Mouse (Mus musculus): ENCODE results near the gene Hscb. TPM values are rescaled to one million over a fixed set of nuclear protein-coding genes. Genes with fewer than 3 reads are reported as not detected.
A peak's percentile ranks its signal among the peaks of the same experiment; 100 is the strongest.

Gene Hscb
- total and polyA plus RNA-seq, 2 experiments from 2014 or later: 9.2 to 9.6 TPM

DNA sequence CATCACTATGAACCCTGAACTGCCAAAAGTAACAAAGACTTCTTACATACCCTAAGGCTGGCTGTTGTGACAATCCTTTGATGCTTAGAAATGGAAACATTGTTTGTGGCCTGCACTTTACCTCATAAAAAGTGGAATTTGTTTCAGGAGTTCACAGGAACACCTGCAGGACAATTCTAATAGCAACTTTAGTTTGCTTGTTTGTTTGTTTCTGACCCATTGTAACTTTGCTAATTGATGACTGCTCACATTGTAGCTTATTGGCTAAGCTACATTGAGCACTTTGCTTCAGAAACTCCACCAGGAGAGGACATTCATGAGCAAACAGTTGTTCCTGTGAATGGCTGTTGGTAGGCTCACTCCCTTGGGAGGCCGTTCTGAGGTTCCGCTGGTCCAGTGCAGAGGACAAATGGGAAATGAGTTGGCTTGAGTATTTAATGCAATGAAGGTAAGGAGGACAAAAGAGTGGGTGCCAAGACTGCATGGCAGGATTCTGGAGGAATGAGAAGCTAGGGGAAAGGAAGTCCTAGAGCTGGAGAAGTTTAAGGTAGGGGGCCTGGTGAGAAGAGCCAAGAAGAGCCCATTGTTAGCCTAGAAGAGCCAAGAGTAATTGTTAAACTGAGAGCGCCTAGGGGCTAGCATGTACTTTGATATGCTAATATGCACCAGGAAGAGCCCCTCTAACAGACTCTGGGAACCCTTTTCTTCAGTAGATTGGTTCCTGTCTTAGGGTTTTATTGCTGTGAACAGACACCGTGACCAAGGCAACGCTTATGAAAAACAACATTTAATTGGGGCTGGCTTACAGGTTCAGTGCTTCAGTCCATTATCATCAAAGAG is 38.3 kb upstream of the Hscb start:
- Histone ChIP-seq H3K4me2 (ENCODE audit: low read depth, low read length, poor library complexity, severe bottlenecking) (no peak overlapping the region), H3K4me3 (ENCODE audit: low read depth, low read length) (no peak overlapping the region), H3K27me3 (ENCODE audit: insufficient read depth, low read length) (no peaks in the 10 kb centered on the region), H3K27ac (ENCODE audit: low read depth, low read length) (no peak overlapping the region), H3K9me3 (ENCODE audit: low read length) (no peaks in the 10 kb centered on the region), H3K36me3 (ENCODE audit: insufficient read depth, low read length) (no peaks in the 10 kb centered on the region), H3K4me1 (ENCODE audit: insufficient read depth, low read length) (peaks cover under 1% of the 10 kb centered on the region; the same call in 1 of the 2 replicates), H3K9ac (replicated peaks; ENCODE audit: low read length, poor library complexity, severe bottlenecking) (no peak overlapping the region)
- 68% methylated on average over 5 of the region's 5 CpGs for WGBS
- DNase-seq (ENCODE audit: low spot score) (no peak), ATAC-seq (ENCODE audit: low FRiP score) (no peak)
- TF ChIP-seq CTCF (IDR thresholded peaks at IDR 0.05): no peak

DNA sequence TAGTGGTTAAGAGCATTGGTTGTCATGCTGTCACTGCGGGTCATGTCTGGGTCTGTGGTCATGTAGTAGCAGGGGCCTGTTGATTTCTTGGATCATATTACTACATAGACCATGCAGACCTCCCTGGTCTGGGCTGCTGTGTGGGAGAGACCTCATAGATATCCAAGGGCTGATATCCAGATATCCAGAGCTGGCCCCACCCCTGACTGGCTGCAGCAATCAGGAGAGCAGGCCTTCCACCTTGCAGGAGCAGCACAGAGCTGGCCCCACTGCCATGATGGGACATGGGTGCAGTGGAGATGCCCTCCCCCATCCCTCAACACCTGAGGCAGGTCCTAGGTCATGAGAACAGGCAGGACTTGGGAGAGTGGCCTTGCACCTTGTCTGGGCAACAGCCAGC is 35.7 kb upstream of the Hscb start:
- no peaks in the 10 kb centered on the region for H3K36me3 ChIP-seq (ENCODE audit: insufficient read depth, low read length)
- 96% methylated on average over 1 of the region's 1 CpGs for WGBS

GRCm38 (mm10) chr5:110874711-110875110 is 35.1 kb upstream of the Hscb start:
- TF ChIP-seq CTCF (IDR thresholded peaks at IDR 0.05): no peak
- H3K9ac ChIP-seq (replicated peaks; ENCODE audit: low read length, poor library complexity, severe bottlenecking): no peak overlapping the region
- H3K27ac ChIP-seq (ENCODE audit: low read depth, low read length): no peak overlapping the region
- H3K9me3 ChIP-seq (ENCODE audit: low read length): no peaks in the 10 kb centered on the region
- ATAC-seq (ENCODE audit: low FRiP score): no peak
- H3K4me2 ChIP-seq (ENCODE audit: low read depth, low read length, poor library complexity, severe bottlenecking): no peak overlapping the region
- H3K4me3 ChIP-seq (ENCODE audit: low read depth, low read length): no peak overlapping the region
- H3K4me1 ChIP-seq (ENCODE audit: insufficient read depth, low read length): peaks cover 12% of the 10 kb centered on the region; the same call in 1 of the 2 replicates
- H3K27me3 ChIP-seq (ENCODE audit: insufficient read depth, low read length): no peaks in the 10 kb centered on the region
- peak; percentile 63 for DNase-seq (ENCODE audit: low spot score)
- H3K36me3 ChIP-seq (ENCODE audit: insufficient read depth, low read length): no peaks in the 10 kb centered on the region

More for the DNA sequence above, 35.7 kb upstream of the Hscb start:
- Histone ChIP-seq H3K9me3 (ENCODE audit: low read length) (no peaks in the 10 kb centered on the region), H3K27me3 (ENCODE audit: insufficient read depth, low read length) (no peaks in the 10 kb centered on the region), H3K9ac (replicated peaks; ENCODE audit: low read length, poor library complexity, severe bottlenecking) (no peak overlapping the region), H3K4me1 (ENCODE audit: insufficient read depth, low read length) (peaks cover 12% of the 10 kb centered on the region; the same call in 1 of the 2 replicates), H3K4me3 (ENCODE audit: low read depth, low read length) (no peak overlapping the region), H3K4me2 (ENCODE audit: low read depth, low read length, poor library complexity, severe bottlenecking) (no peak overlapping the region), H3K27ac (ENCODE audit: low read depth, low read length) (no peak overlapping the region)
- no peak for TF ChIP-seq CTCF (IDR thresholded peaks at IDR 0.05)
- DNase-seq (ENCODE audit: low spot score): no peak
- no peak for ATAC-seq (ENCODE audit: low FRiP score)

GRCm38 (mm10) chr5:110873160-110873559 is 33.6 kb upstream of the Hscb start:
- H3K4me2 ChIP-seq (ENCODE audit: low read depth, low read length, poor library complexity, severe bottlenecking): peak overlapping the region; percentile 18
- peaks cover 17% of the 10 kb centered on the region for H3K4me1 ChIP-seq (ENCODE audit: insufficient read depth, low read length)
- 18% methylated on average over 6 of the region's 6 CpGs for WGBS
- H3K9ac ChIP-seq (replicated peaks; ENCODE audit: low read length, poor library complexity, severe bottlenecking): no peak overlapping the region
- no peak overlapping the region for H3K4me3 ChIP-seq (ENCODE audit: low read depth, low read length)
- no peaks in the 10 kb centered on the region for H3K36me3 ChIP-seq (ENCODE audit: insufficient read depth, low read length)
- ATAC-seq (ENCODE audit: low FRiP score) (no peak), DNase-seq (ENCODE audit: low spot score) (peak; percentile 66)
- H3K9me3 ChIP-seq (ENCODE audit: low read length): no peaks in the 10 kb centered on the region
- peak overlapping the region; percentile 55 for H3K27ac ChIP-seq (ENCODE audit: low read depth, low read length)
- TF ChIP-seq CTCF (IDR thresholded peaks at IDR 0.05): no peak
- no peaks in the 10 kb centered on the region for H3K27me3 ChIP-seq (ENCODE audit: insufficient read depth, low read length)

DNA sequence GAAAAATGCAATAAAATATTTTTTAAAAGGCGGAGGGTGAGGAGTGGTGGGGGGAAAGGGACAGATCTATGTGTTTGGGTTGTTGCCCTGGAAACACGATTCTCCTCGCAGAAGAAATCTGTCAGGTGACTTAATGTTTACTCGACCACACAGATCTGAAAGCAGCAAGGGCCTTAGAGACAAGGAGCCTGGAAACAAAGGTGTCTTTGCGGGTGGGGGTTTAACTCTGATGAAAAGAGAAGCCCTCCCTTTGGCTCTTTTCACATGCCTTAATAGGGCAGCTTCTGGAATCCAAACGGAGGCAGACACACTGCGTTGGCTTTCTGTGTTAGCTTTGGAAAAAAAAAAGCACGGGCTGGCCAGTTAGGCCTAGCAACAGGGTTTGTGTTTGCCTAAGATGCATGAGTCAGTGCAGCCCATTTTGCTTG is 29.7 kb upstream of the Hscb start:
- Histone ChIP-seq H3K4me2 (ENCODE audit: low read depth, low read length, poor library complexity, severe bottlenecking) (no peak overlapping the region), H3K27me3 (ENCODE audit: insufficient read depth, low read length) (no peaks in the 10 kb centered on the region), H3K27ac (ENCODE audit: low read depth, low read length) (peak overlapping the region; percentile 49), H3K36me3 (ENCODE audit: insufficient read depth, low read length) (no peaks in the 10 kb centered on the region), H3K4me1 (ENCODE audit: insufficient read depth, low read length) (peaks cover 17% of the 10 kb centered on the region), H3K4me3 (ENCODE audit: low read depth, low read length) (no peak overlapping the region), H3K9ac (replicated peaks; ENCODE audit: low read length, poor library complexity, severe bottlenecking) (no peak overlapping the region), H3K9me3 (ENCODE audit: low read length) (no peaks in the 10 kb centered on the region)
- no peak for TF ChIP-seq CTCF (IDR thresholded peaks at IDR 0.05)
- no peak for ATAC-seq (ENCODE audit: low FRiP score)
- 15% methylated on average over 8 of the region's 8 CpGs for WGBS
- DNase-seq (ENCODE audit: low spot score): peak; percentile 55

DNA sequence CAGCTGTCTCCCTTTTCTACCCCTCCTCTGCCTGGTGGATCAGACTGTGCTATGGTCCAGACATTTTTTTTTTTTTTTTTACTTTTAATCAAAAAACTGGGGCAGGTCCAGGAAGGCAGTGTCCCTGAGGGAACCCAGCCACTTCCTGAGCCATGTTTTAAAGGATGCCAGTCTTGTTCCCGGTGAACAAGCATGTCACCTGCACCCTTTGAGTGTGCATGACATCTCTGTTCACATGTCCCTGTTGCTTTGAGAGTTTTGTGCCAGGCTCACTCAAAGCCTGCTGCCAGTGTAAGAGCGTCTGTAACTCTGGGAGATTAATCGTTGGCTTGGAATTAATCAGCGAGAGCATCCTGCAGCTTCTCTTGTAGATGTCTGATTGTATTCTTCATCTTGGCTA is 28.9 kb upstream of the Hscb start:
- Histone ChIP-seq H3K27me3 (ENCODE audit: insufficient read depth, low read length) (no peaks in the 10 kb centered on the region), H3K27ac (ENCODE audit: low read depth, low read length) (no peak overlapping the region; the same call in 1 of the 2 replicates), H3K9me3 (ENCODE audit: low read length) (no peaks in the 10 kb centered on the region), H3K36me3 (ENCODE audit: insufficient read depth, low read length) (no peaks in the 10 kb centered on the region), H3K4me2 (ENCODE audit: low read depth, low read length, poor library complexity, severe bottlenecking) (no peak overlapping the region), H3K9ac (replicated peaks; ENCODE audit: low read length, poor library complexity, severe bottlenecking) (no peak overlapping the region), H3K4me1 (ENCODE audit: insufficient read depth, low read length) (peaks cover 17% of the 10 kb centered on the region), H3K4me3 (ENCODE audit: low read depth, low read length) (no peak overlapping the region)
- peak; percentile 72 for DNase-seq (ENCODE audit: low spot score)
- peak; percentile 38; the same call in 1 of the 2 replicates for ATAC-seq (ENCODE audit: low FRiP score)
- WGBS: 23% methylated on average over 4 of the region's 4 CpGs
- no peak for TF ChIP-seq CTCF (IDR thresholded peaks at IDR 0.05)
